Mouse (Mus musculus) limb, embryonic 12.5 days (tissue): ENCODE data around the gene Ptx3. TPM values are rescaled to one million over a fixed set of nuclear protein-coding genes. Genes with fewer than 3 reads are reported as not detected.
"Not testable (repeated sequence)": the region's sequence is repeated elsewhere in the genome, so short reads cannot be mapped to it uniquely, and the experiment has no call there.

ENCODE experiments used
- ATAC-seq: fragments of 200-750 bp; cut with Nextera tagmentation; 2 replicates; pipeline ENCODE4 v1.8.0; 2017; ENCODE audit warnings: low read depth, moderate TSS enrichment; ENCODE audit not compliant: insufficient number of reproducible peaks, insufficient read depth, low FRiP score, low TSS enrichment
- H3K27ac ChIP-seq: fragments of 300-500 bp; sonication (generic); 2 replicates; pipeline ENCODE4 v1.5.1; 2016; ENCODE audit warnings: mild to moderate bottlenecking, moderate library complexity
- H3K27me3 ChIP-seq: fragments of 300-500 bp; sonication (generic); 2 replicates; pipeline ENCODE4 v1.6.1; 2016; ENCODE audit warnings: mild to moderate bottlenecking, moderate library complexity
- H3K36me3 ChIP-seq: fragments of 300-500 bp; sonication (generic); 2 replicates; pipeline ENCODE4 v1.6.1; 2016; ENCODE audit warnings: mild to moderate bottlenecking, moderate library complexity
- H3K4me1 ChIP-seq: fragments of 300-500 bp; sonication (generic); replicated peaks from 2 replicates; pipeline ENCODE4 v1.6.1; 2016
- H3K4me2 ChIP-seq: fragments of 300-500 bp; sonication (generic); 2 replicates; pipeline ENCODE4 v1.6.1; 2016; ENCODE audit warnings: mild to moderate bottlenecking, moderate library complexity
- H3K4me3 ChIP-seq: fragments of 300-500 bp; sonication (generic); replicated peaks from 2 replicates; pipeline ENCODE4 v1.5.1; 2016; ENCODE audit warnings: mild to moderate bottlenecking
- H3K9ac ChIP-seq: fragments of 300-500 bp; sonication (generic); replicated peaks from 2 replicates; pipeline ENCODE4 v1.6.1; 2016; ENCODE audit warnings: mild to moderate bottlenecking, moderate library complexity
- H3K9me3 ChIP-seq: fragments of 300-500 bp; sonication (generic); 2 replicates; pipeline ENCODE4 v1.6.1; 2016; ENCODE audit warnings: mild to moderate bottlenecking, moderate library complexity
- WGBS: fragments of 180-500 bp; shearing (Covaris S2); methylation state at CpG from one replicate; pipeline ENCODE4 v1.1.7; 2016; 5-methylcytosine and 5-hydroxymethylcytosine counted together
- polyA plus RNA-seq: library from polyadenylated mRNA; unstranded; fragments of >200 nt; fragmentation: Nextera tagmentation; extraction: Ambion mirVana; gene quantifications from 2 replicates; pipeline ENCODE4 v1.2.1, GENCODE M21; 2016

Ptx3 gene
- polyA plus RNA-seq, 1 experiment from 2014 or later, result 19.4 TPM

GRCm38 (mm10) chr3:66236234-66236871 lies 16.6 kb downstream of the Ptx3 start:
- not testable (repeated sequence) for H3K9me3 ChIP-seq, H3K4me2 ChIP-seq, ATAC-seq, H3K4me1 ChIP-seq, H3K27ac ChIP-seq, H3K4me3 ChIP-seq, H3K27me3 ChIP-seq, H3K36me3 ChIP-seq, H3K9ac ChIP-seq
- 54% methylated on average over 4 of the region's 4 CpGs for WGBS

GRCm38 (mm10) chr3:66240476-66240875 lies 20.8 kb downstream of the Ptx3 start:
- no peaks in the 10 kb centered on the region; the same call in 1 of the 2 replicates for H3K27me3 ChIP-seq
- no peaks in the 10 kb centered on the region for H3K9me3 ChIP-seq
- no peak overlapping the region for H3K4me2 ChIP-seq
- H3K27ac ChIP-seq, result no peak overlapping the region
- no peaks in the 10 kb centered on the region for H3K4me1 ChIP-seq
- H3K9ac ChIP-seq, result no peak overlapping the region
- ATAC-seq, result no peak
- no peak overlapping the region for H3K4me3 ChIP-seq
- H3K36me3 ChIP-seq, result no peaks in the 10 kb centered on the region

GRCm38 (mm10) chr3:66251842-66252241 lies 32.1 kb downstream of the Ptx3 start:
- no peaks in the 10 kb centered on the region for H3K4me1 ChIP-seq
- no peaks in the 10 kb centered on the region for H3K27me3 ChIP-seq
- no peak overlapping the region for H3K4me3 ChIP-seq
- H3K4me2 ChIP-seq, result no peak overlapping the region
- H3K9ac ChIP-seq, result no peak overlapping the region
- no peaks in the 10 kb centered on the region for H3K36me3 ChIP-seq
- no peak overlapping the region for H3K27ac ChIP-seq
- WGBS, result 76% methylated on average over 7 of the region's 7 CpGs
- no peak for ATAC-seq
- no peaks in the 10 kb centered on the region for H3K9me3 ChIP-seq

GRCm38 (mm10) chr3:66254504-66255105 lies 34.9 kb downstream of the Ptx3 start:
- Histone ChIP-seq H3K9me3 (no peaks in the 10 kb centered on the region), H3K4me3 (no peak overlapping the region), H3K27ac (no peak overlapping the region), H3K27me3 (no peaks in the 10 kb centered on the region), H3K4me1 (no peaks in the 10 kb centered on the region), H3K9ac (no peak overlapping the region), H3K4me2 (no peak overlapping the region), H3K36me3 (no peaks in the 10 kb centered on the region)
- 79% methylated on average over 9 of the region's 9 CpGs for WGBS
- ATAC-seq, result no peak

GRCm38 (mm10) chr3:66262319-66262718 lies 42.6 kb downstream of the Ptx3 start:
- 34% methylated on average over 5 of the region's 5 CpGs for WGBS
- no peak overlapping the region for H3K9ac ChIP-seq
- H3K4me1 ChIP-seq, result 0 out of 2 replicates have a peak, but pooled peaks cover 3% of the 10 kb centered on the region
- ATAC-seq, result no peak
- no peaks in the 10 kb centered on the region for H3K36me3 ChIP-seq
- H3K27me3 ChIP-seq, result no peaks in the 10 kb centered on the region
- no peak overlapping the region for H3K4me2 ChIP-seq
- no peak overlapping the region for H3K4me3 ChIP-seq
- no peak overlapping the region for H3K27ac ChIP-seq
- H3K9me3 ChIP-seq, result no peaks in the 10 kb centered on the region

- no peaks in the 10 kb centered on the region for H3K36me3 ChIP-seq
- no peaks in the 10 kb centered on the region for H3K9me3 ChIP-seq
- no peak for ATAC-seq
- H3K4me1 ChIP-seq, result 0 out of 2 replicates have a peak, but pooled peaks cover 3% of the 10 kb centered on the region
- 80% methylated on average over 4 of the region's 4 CpGs for WGBS
- no peak overlapping the region for H3K27ac ChIP-seq
- no peak overlapping the region for H3K4me2 ChIP-seq
- no peaks in the 10 kb centered on the region for H3K27me3 ChIP-seq
- no peak overlapping the region for H3K9ac ChIP-seq
- no peak overlapping the region for H3K4me3 ChIP-seq
Observed at GRCm38 (mm10) chr3:66263270-66263669, 43.6 kb downstream of the Ptx3 start.

Other genes starting within 250 kb of the Ptx3 start
- gene Veph1, start 76.9 kb downstream of the Ptx3 start, polyA plus RNA-seq, result 0.92 and 2.3 TPM in 2 replicates